Mouse (Mus musculus): ENCODE data around the gene Actr1b. TPM values are rescaled to one million over a fixed set of nuclear protein-coding genes. Genes with fewer than 3 reads are reported as not detected.

Actr1b gene
- polyA plus RNA-seq, 1 experiment from 2014 or later = 60.5 TPM

DNA sequence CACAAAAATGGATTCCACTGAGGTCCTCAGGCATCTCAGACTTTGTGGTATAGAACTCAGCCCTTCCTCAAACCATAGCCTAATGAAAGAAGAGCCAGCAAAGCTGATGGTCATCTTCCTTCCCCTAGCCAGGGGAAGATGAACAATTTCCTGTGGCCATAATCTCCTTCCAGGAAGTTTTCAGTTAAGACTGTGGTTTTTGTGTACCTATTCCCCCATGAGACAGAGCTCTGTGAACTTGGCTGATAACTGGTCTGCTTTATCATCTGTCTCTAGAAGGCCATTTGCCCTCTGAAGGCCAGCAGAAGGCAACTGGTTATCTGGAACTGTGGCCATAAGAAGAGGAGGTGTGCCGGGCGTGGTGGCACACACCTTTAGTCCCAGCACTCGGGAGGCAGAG is 58.0 kb downstream of the Actr1b start:
- H3K9me3 ChIP-seq (ENCODE audit: control insufficient read depth, low read length) = no peaks in the 10 kb centered on the region
- WGBS = 87% methylated on average over 3 of the region's 3 CpGs
- no peaks in the 10 kb centered on the region for H3K27me3 ChIP-seq (ENCODE audit: control insufficient read depth, insufficient read depth, low read length)
- no peak for ATAC-seq (ENCODE audit: low FRiP score, low TSS enrichment)
- TF ChIP-seq EP300 (optimal IDR thresholded peaks at IDR 0.05) = no peak
- TF ChIP-seq CTCF (IDR thresholded peaks at IDR 0.05; ENCODE audit: low read depth) = no peak
- no peaks in the 10 kb centered on the region for H3K4me1 ChIP-seq (replicated peaks; ENCODE audit: control insufficient read depth, insufficient read depth)
- no peaks in the 10 kb centered on the region for H3K36me3 ChIP-seq (ENCODE audit: control insufficient read depth, insufficient read depth, low read length)
- H3K27ac ChIP-seq (replicated peaks) = no peak overlapping the region
- H3K4me2 ChIP-seq (replicated peaks; ENCODE audit: low read depth) = no peak overlapping the region
- no peak overlapping the region for H3K9ac ChIP-seq (ENCODE audit: low read length)
- H3K4me3 ChIP-seq (ENCODE audit: low read depth, low read length) = no peak overlapping the region
- no peak for DNase-seq (ENCODE audit: low spot score)

DNA sequence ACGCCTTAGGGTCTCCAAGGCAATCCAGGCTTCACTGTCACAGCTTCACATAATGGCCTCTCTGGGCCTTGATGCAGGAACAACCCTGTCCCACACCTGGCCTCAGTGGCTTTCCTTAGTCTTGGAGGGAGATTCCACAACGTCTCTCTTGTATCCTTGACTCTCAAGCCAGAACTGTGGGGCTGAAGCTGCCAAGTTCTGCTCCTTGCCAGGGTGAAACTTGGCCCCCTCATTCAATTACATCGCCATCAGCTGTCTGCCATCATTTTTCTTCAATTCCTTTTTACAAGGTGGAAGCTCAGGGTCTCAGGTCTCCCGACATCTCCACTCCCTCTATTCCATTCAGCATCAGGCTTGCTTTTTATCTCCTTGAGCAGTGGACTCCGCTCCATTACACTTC is 59.2 kb downstream of the Actr1b start:
- 92% methylated on average over 5 of the region's 5 CpGs for WGBS
- Histone ChIP-seq H3K9me3 (ENCODE audit: control insufficient read depth, low read length) (no peaks in the 10 kb centered on the region), H3K27ac (replicated peaks) (no peak overlapping the region), H3K4me1 (replicated peaks; ENCODE audit: control insufficient read depth, insufficient read depth) (no peaks in the 10 kb centered on the region), H3K9ac (ENCODE audit: low read length) (no peak overlapping the region), H3K4me3 (ENCODE audit: low read depth, low read length) (no peak overlapping the region), H3K4me2 (replicated peaks; ENCODE audit: low read depth) (no peak overlapping the region), H3K36me3 (ENCODE audit: control insufficient read depth, insufficient read depth, low read length) (no peaks in the 10 kb centered on the region), H3K27me3 (ENCODE audit: control insufficient read depth, insufficient read depth, low read length) (no peaks in the 10 kb centered on the region)
- TF ChIP-seq EP300 (optimal IDR thresholded peaks at IDR 0.05) (no peak), CTCF (IDR thresholded peaks at IDR 0.05; ENCODE audit: low read depth) (no peak)
- no peak for DNase-seq (ENCODE audit: low spot score)
- no peak for ATAC-seq (ENCODE audit: low FRiP score, low TSS enrichment)

Small RNAs within 50 kb of the gene (microRNA-seq; reads per million reads assigned to microRNA genes)
- not detected for gene Gm24133

Other genes with a start within 250 kb of the Actr1b start
- 18.2 and 19.1 TPM in 2 replicates for gene Cnnm4, start 242.8 kb downstream of the Actr1b start, polyA plus RNA-seq (2015; fragmentation: Nextera tagmentation; extraction: Ambion mirVana)
- 1.6 and 2.0 TPM in 2 replicates for gene Cnnm3, start 202.6 kb downstream of the Actr1b start, polyA plus RNA-seq (2015; fragmentation: Nextera tagmentation; extraction: Ambion mirVana)
- 6.1 and 8.5 TPM in 2 replicates for gene Ankrd23, start 177.5 kb downstream of the Actr1b start, polyA plus RNA-seq (2015; fragmentation: Nextera tagmentation; extraction: Ambion mirVana)
- gene Gm42417, start 175.0 kb downstream of the Actr1b start, polyA plus RNA-seq (2015; fragmentation: Nextera tagmentation; extraction: Ambion mirVana) = 0.28 and 0.33 TPM in 2 replicates
- gene Ankrd39, start 167.0 kb downstream of the Actr1b start, polyA plus RNA-seq (2015; fragmentation: Nextera tagmentation; extraction: Ambion mirVana) = 19.5 and 20.1 TPM in 2 replicates
- gene Sema4c, start 156.1 kb downstream of the Actr1b start, polyA plus RNA-seq (2015; fragmentation: Nextera tagmentation; extraction: Ambion mirVana) = 5.0 and 5.1 TPM in 2 replicates
- gene Fam178b, start 31.2 kb downstream of the Actr1b start, polyA plus RNA-seq (2015; fragmentation: Nextera tagmentation; extraction: Ambion mirVana) = 0.59 and 0.77 TPM in 2 replicates
- 829 and 834 TPM in 2 replicates for gene Cox5b, start 23.0 kb downstream of the Actr1b start, polyA plus RNA-seq (2015; fragmentation: Nextera tagmentation; extraction: Ambion mirVana)
- 0.16 TPM in 1 of 2 replicates, not detected in the other for gene 4933424G06Rik, start 4.3 kb downstream of the Actr1b start, polyA plus RNA-seq (2015; fragmentation: Nextera tagmentation; extraction: Ambion mirVana)
- gene Zap70, start 47.4 kb upstream of the Actr1b start, polyA plus RNA-seq (2015; fragmentation: Nextera tagmentation; extraction: Ambion mirVana) = 0.25 and 0.42 TPM in 2 replicates
- 6.1 and 6.8 TPM in 2 replicates for gene Tmem131, start 229.2 kb upstream of the Actr1b start, polyA plus RNA-seq (2015; fragmentation: Nextera tagmentation; extraction: Ambion mirVana)